Comparison of ENCODE assay signal across 1 mouse cellular context in genomic region chr1:191193657-191194424, GRCm38 (mm10).
TF ChIP-seq lines count a peak whose summit lies in the region.

No protein-coding gene starts in this region.

TF ChIP-seq in CH12.LX, 34 proteins besides CTCF, POLR2A, EP300 and RAD21 (continued from another document):
- no peak for TF ChIP-seq POLR2AphosphoS2 (IDR thresholded peaks at IDR 0.05; ENCODE audit: low read depth, low read length)
- TF ChIP-seq MAX (IDR thresholded peaks at IDR 0.05; ENCODE audit: low read length), result 0 out of 2 replicates have a peak, but pooled peaks have one; percentile 24
- peak; percentile 83 for TF ChIP-seq IRF4 (IDR thresholded peaks at IDR 0.05; ENCODE audit: low read depth, low read length)
- TF ChIP-seq RCOR1 (conservative IDR thresholded peaks at IDR 0.05; ENCODE audit: low read depth, low read length), result no peak; the same call in 1 of the 2 replicates
- TF ChIP-seq ZKSCAN1 (IDR thresholded peaks at IDR 0.05; ENCODE audit: borderline replicate concordance, low read depth, low read length), result no peak
- TF ChIP-seq CHD2 (IDR thresholded peaks at IDR 0.05; ENCODE audit: low read length), result peak; percentile 68
- 0 out of 2 replicates have a peak, but pooled peaks have one; percentile 25 for TF ChIP-seq JUN (IDR thresholded peaks at IDR 0.05; ENCODE audit: insufficient read depth, low read depth, low read length)
- peak; percentile 79 for TF ChIP-seq ELF1 (IDR thresholded peaks at IDR 0.05; ENCODE audit: low read depth, low read length)
- TF ChIP-seq CHD1 (IDR thresholded peaks at IDR 0.05; ENCODE audit: low read depth, low read length), result peak; percentile 96
- no peak for TF ChIP-seq E2F4 (IDR thresholded peaks at IDR 0.05; ENCODE audit: insufficient replicate concordance, low read depth, low read length)
- peak; percentile 48; the same call in 1 of the 2 replicates for TF ChIP-seq NELFE (IDR thresholded peaks at IDR 0.05; ENCODE audit: low read depth, low read length)
- TF ChIP-seq PAX5 (IDR thresholded peaks at IDR 0.05; ENCODE audit: low read length), result no peak
- TF ChIP-seq HCFC1 (IDR thresholded peaks at IDR 0.05; ENCODE audit: low read depth, low read length), result no peak
- TF ChIP-seq MYC (IDR thresholded peaks at IDR 0.05; ENCODE audit: low read depth, low read length), result 0 out of 2 replicates have a peak, but pooled peaks have one; percentile 10
- peak; percentile 88 for TF ChIP-seq ETS1 (conservative IDR thresholded peaks at IDR 0.05; ENCODE audit: low read depth, low read length)
- TF ChIP-seq TCF12 (IDR thresholded peaks at IDR 0.05; ENCODE audit: low read depth, low read length), result 0 out of 2 replicates have a peak, but pooled peaks have one; percentile 71
- TF ChIP-seq SMC3 (IDR thresholded peaks at IDR 0.05; ENCODE audit: low read depth, low read length), result no peak; the same call in 1 of the 2 replicates
- peak; percentile 92 for TF ChIP-seq MEF2A (IDR thresholded peaks at IDR 0.05; ENCODE audit: borderline replicate concordance, low read depth, low read length)
- peak; percentile 63; the same call in 1 of the 2 replicates for TF ChIP-seq MAFK (IDR thresholded peaks at IDR 0.05; ENCODE audit: insufficient replicate concordance, low read length)
- no peak for TF ChIP-seq KAT2A (IDR thresholded peaks at IDR 0.05; ENCODE audit: insufficient replicate concordance, low read length)
- peak; percentile 81 for TF ChIP-seq BHLHE40 (IDR thresholded peaks at IDR 0.05; ENCODE audit: low read depth, low read length)
- TF ChIP-seq ZNF384 (IDR thresholded peaks at IDR 0.05; ENCODE audit: low read depth, low read length), result no peak
- peak; percentile 52; the same call in 1 of the 2 replicates for TF ChIP-seq MXI1 (IDR thresholded peaks at IDR 0.05; ENCODE audit: low read depth, low read length)
- TF ChIP-seq SIN3A (IDR thresholded peaks at IDR 0.05; ENCODE audit: low read length), result peak; percentile 44; the same call in 1 of the 2 replicates
TF ChIP-seq in CH12.LX: peak in this region for 18.
